Comparison of ENCODE assay signal across 16 mouse cellular contexts in genomic region chr9:40382508-40382907, GRCm38 (mm10).
DNase-seq lines count a peak whose midpoint lies in the region; ATAC-seq and TF ChIP-seq lines count a peak whose summit lies in the region.
"Had no signal": no experiment of that assay in that cellular context is flagged by ENCODE, and none has a peak within 500 bp of the region (broad histone marks: within the 10 kb centered on the region; RNA-seq: fewer than 3 reads in every experiment).

No protein-coding gene starts in this region.

- H3K9me3 ChIP-seq in hindbrain, embryonic 15.5 days: no peaks in the 10 kb centered on the region
- H3K9me3 ChIP-seq in hindbrain, embryonic 14.5 days (ENCODE audit: control insufficient read depth, low read length): no peaks in the 10 kb centered on the region
- H3K9me3 ChIP-seq: limb, embryonic 10.5 days; liver, embryonic 13.5 days; neural tube, embryonic 12.5 days had no signal

- no peak for DNase-seq in cerebellum, adult 8-10 months
- no peak for DNase-seq in hindbrain, embryonic 14.5 days (ENCODE audit: low spot score)
- DNase-seq in lung, postnatal 36 days: no peak
- no peak for DNase-seq in left cerebral cortex, adult 8-10 months (ENCODE audit: low spot score in 2 of 2)
- DNase-seq: gastrocnemius, postnatal 25 days; kidney, adult 8-10 months; liver, embryonic 13.5 days; thymus, postnatal 36 days had no signal

- no peak for TF ChIP-seq CTCF in bone marrow macrophage, adult 2 months (IDR thresholded peaks at IDR 0.05; ENCODE audit: low read depth, low read length)
- no peak for TF ChIP-seq CTCF in cortical plate, adult 2 months (IDR thresholded peaks at IDR 0.05; ENCODE audit: extremely low read depth, insufficient read depth, low read length)

- peaks cover 11% of the 10 kb centered on the region for H3K4me1 ChIP-seq in hindbrain, embryonic 15.5 days (replicated peaks)
- H3K4me1 ChIP-seq in hindbrain, embryonic 14.5 days (replicated peaks; ENCODE audit: control insufficient read depth, insufficient read depth, low read length): peaks cover 13% of the 10 kb centered on the region; the same call in 1 of the 2 replicates
- H3K4me1 ChIP-seq in bone marrow macrophage, adult 2 months (ENCODE audit: control insufficient read depth, insufficient read depth, low read length): peaks cover 16% of the 10 kb centered on the region
- peaks cover 8% of the 10 kb centered on the region for H3K4me1 ChIP-seq in cortical plate, adult 2 months (ENCODE audit: control insufficient read depth, insufficient read depth, low read length)

- no peak for TF ChIP-seq POLR2A in bone marrow macrophage, adult 2 months (IDR thresholded peaks at IDR 0.05; ENCODE audit: borderline replicate concordance, low read depth, low read length)
- no peak for TF ChIP-seq POLR2A in cortical plate, adult 2 months (IDR thresholded peaks at IDR 0.05; ENCODE audit: extremely low read depth, insufficient read depth, low read length)

- no peak overlapping the region for H3K4me2 ChIP-seq in hindbrain, embryonic 15.5 days
- H3K4me2 ChIP-seq in hindbrain, embryonic 14.5 days (replicated peaks): no peak overlapping the region
- H3K4me2 ChIP-seq: liver, embryonic 13.5 days; midbrain, embryonic 11.5 days; neural tube, embryonic 12.5 days had no signal

- H3K27ac ChIP-seq in hindbrain, embryonic 15.5 days (replicated peaks): peak overlapping the region; percentile 60
- H3K27ac ChIP-seq in hindbrain, embryonic 14.5 days: no peak overlapping the region
- H3K27ac ChIP-seq in bone marrow macrophage, adult 2 months (ENCODE audit: insufficient read depth, low read depth, low read length): peak overlapping the region; percentile 37; the same call in 1 of the 2 replicates
- peak overlapping the region; percentile 86 for H3K27ac ChIP-seq in cortical plate, adult 2 months (ENCODE audit: insufficient read depth, low read length)
- H3K27ac ChIP-seq: limb, embryonic 10.5 days; liver, embryonic 13.5 days; neural tube, embryonic 12.5 days had no signal

- ATAC-seq in cerebellum, adult (ENCODE audit: insufficient number of reproducible peaks, low FRiP score, low TSS enrichment): peak; percentile 32; the same call in 1 of the 2 replicates
- no peak for ATAC-seq in hindbrain, embryonic 15.5 days (ENCODE audit: low FRiP score, low read depth)
- ATAC-seq in hindbrain, embryonic 14.5 days (ENCODE audit: low FRiP score): no peak

- H3K36me3 ChIP-seq in hindbrain, embryonic 15.5 days: no peaks in the 10 kb centered on the region
- no peaks in the 10 kb centered on the region for H3K36me3 ChIP-seq in hindbrain, embryonic 14.5 days (replicated peaks; ENCODE audit: control insufficient read depth, insufficient read depth)
- H3K36me3 ChIP-seq: limb, embryonic 10.5 days; liver, embryonic 13.5 days; neural tube, embryonic 12.5 days had no signal

- H3K27me3 ChIP-seq in hindbrain, embryonic 15.5 days: no peaks in the 10 kb centered on the region
- H3K27me3 ChIP-seq in hindbrain, embryonic 14.5 days (ENCODE audit: control insufficient read depth, insufficient read depth, low read length): no peaks in the 10 kb centered on the region
- H3K27me3 ChIP-seq: CH12.LX; liver, embryonic 13.5 days; neural tube, embryonic 12.5 days had no signal

- no peak overlapping the region for H3K9ac ChIP-seq in hindbrain, embryonic 15.5 days
- H3K9ac ChIP-seq in hindbrain, embryonic 14.5 days: no peak overlapping the region
- H3K9ac ChIP-seq: liver, embryonic 13.5 days; neural tube, embryonic 12.5 days had no signal

- WGBS in hindbrain, embryonic 15.5 days: 61% methylated on average over 3 of the region's 3 CpGs
- WGBS in hindbrain, embryonic 14.5 days: 68% methylated on average over 3 of the region's 3 CpGs

- H3K4me3 ChIP-seq in hindbrain, embryonic 15.5 days: no peak overlapping the region
- no peak overlapping the region for H3K4me3 ChIP-seq in hindbrain, embryonic 14.5 days (replicated peaks; ENCODE audit: low read length)
- H3K4me3 ChIP-seq in bone marrow macrophage, adult 2 months (ENCODE audit: insufficient read depth, low read length): no peak overlapping the region
- no peak overlapping the region for H3K4me3 ChIP-seq in cortical plate, adult 2 months (ENCODE audit: insufficient read depth, low read length)
- H3K4me3 ChIP-seq: limb, embryonic 10.5 days; liver, embryonic 13.5 days; neural tube, embryonic 12.5 days had no signal
